Mouse (Mus musculus): ENCODE data around the gene 1110057P08Rik.
"Not testable (repeated sequence)": the region's sequence is repeated elsewhere in the genome, so short reads cannot be mapped to it uniquely, and the experiment has no call there.

The 1110057P08Rik gene

DNA sequence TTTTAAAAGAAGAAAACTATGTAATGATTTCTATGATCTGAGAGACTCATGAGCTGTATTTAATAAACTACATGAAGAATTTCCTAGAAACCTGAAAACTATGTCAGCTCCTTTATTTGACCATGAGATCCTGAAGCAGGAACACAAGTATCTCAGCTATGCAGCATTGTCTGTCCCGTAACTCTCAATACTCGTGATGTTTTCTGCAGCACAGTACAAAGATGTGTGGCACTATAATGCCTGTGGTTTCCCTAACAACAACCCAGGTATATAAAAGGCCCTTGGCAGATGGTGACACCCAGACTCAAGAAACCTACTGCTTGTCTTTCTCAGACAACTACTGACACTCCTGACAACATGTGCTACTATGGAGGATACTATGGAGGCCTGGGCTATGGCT, at the start of gene 1110057P08Rik:
1110057P08Rik (plus strand) TSS at position 301 of the 400 bp plus-strand sequence.
- DNase-seq (ENCODE audit: low spot score) = no peak

DNA sequence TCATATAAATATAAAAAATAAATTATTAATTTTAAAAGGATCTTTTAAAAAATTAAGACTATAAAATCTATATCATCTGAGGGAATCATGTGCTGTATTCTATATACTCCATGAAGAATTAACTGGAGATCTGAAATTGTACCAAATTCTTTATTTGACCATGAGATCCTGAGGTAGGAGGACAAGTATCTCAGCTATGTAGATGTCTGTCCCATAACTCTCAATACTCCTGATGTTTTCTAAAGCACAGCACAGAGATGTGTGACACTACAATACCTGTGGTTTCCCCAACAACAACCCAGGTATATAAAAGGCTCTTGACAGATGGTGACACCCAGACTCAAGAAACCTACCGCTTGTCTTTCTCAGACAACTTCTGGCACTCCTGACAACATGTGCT, 34.0 kb upstream of the 1110057P08Rik start, which contains the start of gene Gm6358:
Gm6358 (plus strand) TSS at position 301 of the 400 bp plus-strand sequence.
- DNase-seq (ENCODE audit: low spot score) = no peak

GRCm38 (mm10) chr16:89150786-89151185, 23.7 kb upstream of the 1110057P08Rik start, which contains the start of gene Gm10061:
Gene Gm10061 (plus strand): TSS chr16:89151086.
- DNase-seq (ENCODE audit: low spot score) = no peak

DNA sequence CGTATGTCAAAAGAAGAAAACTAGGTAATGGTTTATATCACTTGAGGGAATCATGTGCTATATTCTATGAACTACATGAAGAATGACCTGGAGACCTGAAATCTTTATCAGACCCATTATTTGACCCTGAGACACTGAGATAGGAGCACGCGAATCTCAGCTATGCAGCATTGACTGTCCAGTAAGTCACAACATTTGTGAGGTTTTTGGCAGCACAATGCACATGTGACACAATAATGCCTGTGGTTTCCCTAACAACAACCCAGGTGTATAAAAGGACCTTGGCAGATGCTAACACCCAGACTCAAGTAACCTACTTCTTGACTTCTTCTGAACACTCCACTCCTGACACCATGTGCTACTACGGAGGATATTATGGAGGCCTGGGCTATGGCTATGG, 16.9 kb upstream of the 1110057P08Rik start, which contains the start of gene Gm9789:
Gm9789 (plus strand) TSS at position 301 of the 400 bp plus-strand sequence.
- DNase-seq (ENCODE audit: low spot score) = no peak

- not testable (repeated sequence) for DNase-seq (ENCODE audit: low spot score)
Measured at GRCm38 (mm10) chr16:89169190-89169589, 5.3 kb upstream of the 1110057P08Rik start, which contains the start of gene Gm7735. Gene Gm7735 (plus strand): TSS chr16:89169490.

DNA sequence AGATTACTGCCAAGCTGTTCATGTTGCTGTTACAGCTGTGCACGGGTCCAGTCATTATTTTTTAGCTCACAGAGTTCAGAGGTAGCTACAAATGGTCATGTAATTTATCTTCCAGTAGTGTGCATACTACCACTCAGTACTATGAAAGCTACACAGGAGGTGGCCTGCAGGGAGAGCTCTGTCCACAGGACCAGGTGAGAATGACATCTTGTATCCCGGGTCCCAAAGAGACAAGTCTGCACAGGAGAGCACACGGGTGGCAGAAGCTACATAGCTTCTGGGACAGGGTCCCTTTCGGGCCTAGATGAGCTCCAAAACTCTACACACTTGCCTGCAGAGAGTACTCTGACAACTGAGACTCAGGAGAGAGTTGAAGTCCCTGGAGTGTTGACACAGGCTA, 14.1 kb downstream of the 1110057P08Rik start:
- no peak for DNase-seq (ENCODE audit: low spot score)

DNA sequence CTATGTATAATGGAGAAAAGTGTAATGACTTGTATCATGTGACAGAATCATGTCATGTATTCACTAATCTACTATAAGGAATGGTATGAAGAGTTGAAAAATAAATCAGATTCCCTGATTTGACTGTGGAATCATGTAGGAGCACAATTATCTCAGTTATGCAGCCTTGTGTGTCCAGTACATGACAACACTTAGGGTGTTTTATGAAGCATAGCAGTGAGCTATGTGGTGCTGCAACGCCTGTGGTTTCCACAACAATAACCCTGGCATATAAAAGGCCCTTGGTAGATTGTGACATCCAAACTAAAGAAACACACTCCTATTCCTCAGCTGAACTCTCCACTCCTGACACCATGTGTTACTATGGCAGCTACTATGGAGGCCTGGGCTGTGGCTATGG, 31.0 kb downstream of the 1110057P08Rik start, which contains the start of gene Krtap20-2:
Krtap20-2 (plus strand) TSS at position 301 of the 400 bp plus-strand sequence.
- DNase-seq (ENCODE audit: low spot score) = no peak
